Mouse (Mus musculus): ENCODE measurements around the gene Pdzd3. TPM values are rescaled to one million over a fixed set of nuclear protein-coding genes. Genes with fewer than 3 reads are reported as not detected.

Pdzd3 gene
- polyA plus RNA-seq, 1 experiment from 2014 or later: 0.26 TPM

Other genes starting within 250 kb of the Pdzd3 start
- gene Thy1, start 208.1 kb downstream of the Pdzd3 start, polyA plus RNA-seq (2015; fragmentation: Nextera tagmentation; extraction: Ambion mirVana): 14.0 and 18.8 TPM in 2 replicates
- gene Usp2, start 184.4 kb downstream of the Pdzd3 start, polyA plus RNA-seq (2015; fragmentation: Nextera tagmentation; extraction: Ambion mirVana): 22.5 and 41.2 TPM in 2 replicates
- 0.10 and 0.20 TPM in 2 replicates for gene Mfrp, start 149.7 kb downstream of the Pdzd3 start, polyA plus RNA-seq (2015; fragmentation: Nextera tagmentation; extraction: Ambion mirVana)
- gene C1qtnf5, start 144.2 kb downstream of the Pdzd3 start, polyA plus RNA-seq (2015; fragmentation: Nextera tagmentation; extraction: Ambion mirVana): 8.5 and 9.4 TPM in 2 replicates
- 0.27 and 0.28 TPM in 2 replicates for gene Gm49380, start 138.0 kb downstream of the Pdzd3 start, polyA plus RNA-seq (2015; fragmentation: Nextera tagmentation; extraction: Ambion mirVana)
- 61.9 and 70.5 TPM in 2 replicates for gene Rnf26, start 138.0 kb downstream of the Pdzd3 start, polyA plus RNA-seq (2015; fragmentation: Nextera tagmentation; extraction: Ambion mirVana)
- gene Mcam, start 117.0 kb downstream of the Pdzd3 start, polyA plus RNA-seq (2015; fragmentation: Nextera tagmentation; extraction: Ambion mirVana): 41.5 and 47.3 TPM in 2 replicates
- 14.5 and 15.6 TPM in 2 replicates for gene Cbl, start 17.4 kb downstream of the Pdzd3 start, polyA plus RNA-seq (2015; fragmentation: Nextera tagmentation; extraction: Ambion mirVana)
- not detected in 2 replicates for gene Ccdc153, start 10.8 kb downstream of the Pdzd3 start, polyA plus RNA-seq (2015; fragmentation: Nextera tagmentation; extraction: Ambion mirVana)
- gene Nlrx1, start 17.1 kb upstream of the Pdzd3 start, polyA plus RNA-seq (2015; fragmentation: Nextera tagmentation; extraction: Ambion mirVana): 12.5 and 12.7 TPM in 2 replicates
- gene Abcg4, start 37.1 kb upstream of the Pdzd3 start, polyA plus RNA-seq (2015; fragmentation: Nextera tagmentation; extraction: Ambion mirVana): 6.2 and 6.4 TPM in 2 replicates
- gene Hinfp, start 54.2 kb upstream of the Pdzd3 start, polyA plus RNA-seq (2015; fragmentation: Nextera tagmentation; extraction: Ambion mirVana): 24.2 and 24.9 TPM in 2 replicates
- 6.9 and 7.1 TPM in 2 replicates for gene C2cd2l, start 68.8 kb upstream of the Pdzd3 start, polyA plus RNA-seq (2015; fragmentation: Nextera tagmentation; extraction: Ambion mirVana)
- gene Dpagt1, start 74.5 kb upstream of the Pdzd3 start, polyA plus RNA-seq (2015; fragmentation: Nextera tagmentation; extraction: Ambion mirVana): 37.7 and 38.0 TPM in 2 replicates
- gene H2afx, start 83.2 kb upstream of the Pdzd3 start, polyA plus RNA-seq (2015; fragmentation: Nextera tagmentation; extraction: Ambion mirVana): 252 and 254 TPM in 2 replicates
- 88.7 and 95.1 TPM in 2 replicates for gene Hmbs, start 92.8 kb upstream of the Pdzd3 start, polyA plus RNA-seq (2015; fragmentation: Nextera tagmentation; extraction: Ambion mirVana)
- gene Vps11, start 110.2 kb upstream of the Pdzd3 start, polyA plus RNA-seq (2015; fragmentation: Nextera tagmentation; extraction: Ambion mirVana): 29.6 and 30.7 TPM in 2 replicates
- 27.5 and 32.5 TPM in 2 replicates for gene Hyou1, start 128.0 kb upstream of the Pdzd3 start, polyA plus RNA-seq (2015; fragmentation: Nextera tagmentation; extraction: Ambion mirVana)
- gene Slc37a4, start 145.4 kb upstream of the Pdzd3 start, polyA plus RNA-seq (2015; fragmentation: Nextera tagmentation; extraction: Ambion mirVana): 16.2 and 18.3 TPM in 2 replicates
- 1,592 and 1,878 TPM in 2 replicates for gene Rps25, start 155.7 kb upstream of the Pdzd3 start, polyA plus RNA-seq (2015; fragmentation: Nextera tagmentation; extraction: Ambion mirVana)
- gene Trappc4, start 156.1 kb upstream of the Pdzd3 start, polyA plus RNA-seq (2015; fragmentation: Nextera tagmentation; extraction: Ambion mirVana): 132 and 140 TPM in 2 replicates
- 24.3 and 26.0 TPM in 2 replicates for gene Ccdc84, start 167.1 kb upstream of the Pdzd3 start, polyA plus RNA-seq (2015; fragmentation: Nextera tagmentation; extraction: Ambion mirVana)
- not detected in 2 replicates for gene Foxr1, start 189.7 kb upstream of the Pdzd3 start, polyA plus RNA-seq (2015; fragmentation: Nextera tagmentation; extraction: Ambion mirVana)
- 0.37 and 0.45 TPM in 2 replicates for gene Upk2, start 203.5 kb upstream of the Pdzd3 start, polyA plus RNA-seq (2015; fragmentation: Nextera tagmentation; extraction: Ambion mirVana)
- 16.8 and 18.5 TPM in 2 replicates for gene Bcl9l, start 231.4 kb upstream of the Pdzd3 start, polyA plus RNA-seq (2015; fragmentation: Nextera tagmentation; extraction: Ambion mirVana)

Measured in limb, embryonic 15.5 days (tissue).